Mouse (Mus musculus): ENCODE measurements around the gene Phactr3. TPM values are rescaled to one million over a fixed set of nuclear protein-coding genes. Genes with fewer than 3 reads are reported as not detected.

Gene Phactr3
- polyA plus RNA-seq, 1 experiment: not detected

DNA sequence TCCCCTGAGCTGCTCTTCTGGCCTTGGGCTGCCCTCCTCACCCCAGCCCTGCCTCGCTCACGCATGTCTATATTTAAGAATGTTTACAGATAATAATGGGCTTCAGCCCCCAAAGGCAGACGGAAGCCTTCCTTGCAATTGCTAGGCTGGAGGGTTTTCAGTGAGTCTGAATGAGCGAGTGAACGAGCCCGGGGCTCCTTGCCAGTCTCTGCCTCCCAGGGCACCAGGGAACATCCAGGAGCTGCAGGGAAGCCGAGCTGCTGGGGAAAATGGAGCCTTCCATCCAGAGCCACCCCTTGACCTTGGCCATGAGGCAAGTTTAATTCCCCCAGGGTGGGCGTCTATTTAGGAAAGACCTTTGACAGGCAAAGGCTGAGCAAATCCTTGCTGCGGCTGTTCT is 74.1 kb downstream of the Phactr3 start:
- no peak overlapping the region for H3K4me3 ChIP-seq (replicated peaks; ENCODE audit: control insufficient read depth, low read depth, low read length)
- H3K27ac ChIP-seq (ENCODE audit: control insufficient read depth, insufficient read depth, low read depth, low read length, poor library complexity): no peak overlapping the region
- TF ChIP-seq POLR2A (IDR thresholded peaks at IDR 0.05; ENCODE audit: borderline replicate concordance, control insufficient read depth, low read depth, low read length) (no peak), CTCF (IDR thresholded peaks at IDR 0.05; ENCODE audit: control insufficient read depth, insufficient read depth, low read length) (no peak)
- no peaks in the 10 kb centered on the region for H3K4me1 ChIP-seq (ENCODE audit: control insufficient read depth, insufficient read depth, low read length)
- 78% methylated on average over 9 of the region's 9 CpGs for WGBS

DNA sequence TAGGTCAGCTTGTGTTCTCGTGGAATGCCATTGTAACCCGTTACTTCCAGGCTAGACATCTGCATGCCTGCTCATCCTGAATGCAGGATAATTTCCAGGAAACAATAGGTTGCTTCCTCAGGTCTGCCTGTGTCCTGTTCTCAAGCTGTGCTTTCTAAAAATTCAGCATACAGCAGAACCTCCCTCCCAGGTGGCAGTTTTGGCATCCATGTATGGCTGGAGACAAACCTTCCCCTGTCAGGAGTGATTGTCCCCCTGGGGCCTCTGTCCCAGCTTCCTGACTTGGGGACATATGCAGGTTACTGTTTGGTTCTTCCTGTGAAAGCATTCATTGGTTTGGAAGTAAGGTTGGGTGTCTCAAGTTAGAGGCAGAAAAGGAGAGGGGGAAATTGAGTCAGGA is 74.7 kb downstream of the Phactr3 start:
- 66% methylated on average over 2 of the region's 2 CpGs for WGBS
- Histone ChIP-seq H3K4me3 (replicated peaks; ENCODE audit: control insufficient read depth, low read depth, low read length) (no peak overlapping the region), H3K27ac (ENCODE audit: control insufficient read depth, insufficient read depth, low read depth, low read length, poor library complexity) (no peak overlapping the region), H3K4me1 (ENCODE audit: control insufficient read depth, insufficient read depth, low read length) (no peaks in the 10 kb centered on the region)
- no peak for TF ChIP-seq CTCF (IDR thresholded peaks at IDR 0.05; ENCODE audit: control insufficient read depth, insufficient read depth, low read length)
- TF ChIP-seq POLR2A (IDR thresholded peaks at IDR 0.05; ENCODE audit: borderline replicate concordance, control insufficient read depth, low read depth, low read length): no peak

DNA sequence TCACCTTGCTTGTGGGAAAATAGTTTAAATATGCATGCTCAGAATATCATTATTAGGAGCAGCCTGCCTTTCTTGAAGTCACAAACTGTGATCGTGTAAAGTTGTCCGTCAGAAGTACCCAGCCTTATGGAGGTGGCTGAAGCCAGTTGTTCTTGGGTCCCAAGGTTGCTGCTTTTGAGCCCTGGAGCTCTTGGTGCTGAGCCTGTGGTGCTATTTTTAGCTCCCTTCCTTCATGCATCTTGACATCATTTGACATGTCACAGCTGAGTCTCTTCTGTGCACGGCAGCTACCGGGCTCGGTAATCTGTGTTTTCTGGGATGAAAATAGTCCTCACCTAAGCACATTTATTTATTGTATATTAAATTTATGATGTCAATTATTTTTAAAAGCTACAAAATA is 76.1 kb downstream of the Phactr3 start:
- H3K4me1 ChIP-seq (ENCODE audit: control insufficient read depth, insufficient read depth, low read length): no peaks in the 10 kb centered on the region
- H3K27ac ChIP-seq (ENCODE audit: control insufficient read depth, insufficient read depth, low read depth, low read length, poor library complexity): no peak overlapping the region
- WGBS: 66% methylated on average over 5 of the region's 5 CpGs
- H3K4me3 ChIP-seq (replicated peaks; ENCODE audit: control insufficient read depth, low read depth, low read length): no peak overlapping the region
- TF ChIP-seq CTCF (IDR thresholded peaks at IDR 0.05; ENCODE audit: control insufficient read depth, insufficient read depth, low read length) (no peak), POLR2A (IDR thresholded peaks at IDR 0.05; ENCODE audit: borderline replicate concordance, control insufficient read depth, low read depth, low read length) (no peak)

DNA sequence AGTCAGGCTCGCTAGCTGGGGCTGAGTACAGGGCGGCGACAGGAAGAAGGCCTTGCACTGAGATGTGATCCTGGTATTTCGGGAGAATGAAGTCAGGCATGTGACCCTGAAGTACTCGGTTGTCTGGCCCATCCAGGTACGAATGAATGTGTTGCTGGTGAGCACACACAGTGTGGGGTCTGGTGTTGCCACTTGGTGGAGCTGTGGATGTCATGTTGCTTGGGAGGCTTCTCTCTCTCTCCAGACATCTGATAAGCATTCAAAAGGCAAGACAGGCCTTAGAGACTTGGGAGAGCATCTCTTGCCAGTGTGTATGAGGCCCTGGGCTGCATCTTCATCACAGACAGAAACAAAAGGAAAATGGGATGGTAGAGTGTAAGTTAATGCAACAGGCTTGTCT is 77.3 kb downstream of the Phactr3 start:
- Histone ChIP-seq H3K4me1 (ENCODE audit: control insufficient read depth, insufficient read depth, low read length) (no peaks in the 10 kb centered on the region), H3K4me3 (replicated peaks; ENCODE audit: control insufficient read depth, low read depth, low read length) (no peak overlapping the region), H3K27ac (ENCODE audit: control insufficient read depth, insufficient read depth, low read depth, low read length, poor library complexity) (no peak overlapping the region)
- TF ChIP-seq CTCF (IDR thresholded peaks at IDR 0.05; ENCODE audit: control insufficient read depth, insufficient read depth, low read length): no peak
- TF ChIP-seq POLR2A (IDR thresholded peaks at IDR 0.05; ENCODE audit: borderline replicate concordance, control insufficient read depth, low read depth, low read length): no peak
- WGBS: 81% methylated on average over 6 of the region's 6 CpGs

DNA sequence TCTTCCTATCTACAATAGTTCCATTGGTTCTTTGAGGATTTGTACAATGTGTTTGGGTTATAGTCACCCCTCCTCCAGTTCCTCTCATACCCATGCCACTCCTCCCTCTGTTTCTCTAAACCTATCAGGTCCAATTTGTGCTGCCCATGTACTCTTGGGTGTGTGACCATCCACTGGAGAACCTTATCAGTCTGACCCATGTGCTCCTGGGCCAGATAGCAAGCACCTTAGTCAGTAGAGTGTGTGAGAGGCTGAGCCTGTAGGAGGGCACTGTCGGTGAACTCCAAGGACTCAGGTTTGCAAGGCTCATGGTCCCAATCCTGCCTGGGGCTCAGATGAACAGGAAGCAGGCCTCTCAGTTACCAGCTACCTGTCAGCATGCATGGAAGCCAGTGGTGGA is 78.8 kb downstream of the Phactr3 start:
- H3K4me1 ChIP-seq (ENCODE audit: control insufficient read depth, insufficient read depth, low read length): no peaks in the 10 kb centered on the region
- H3K27ac ChIP-seq (ENCODE audit: control insufficient read depth, insufficient read depth, low read depth, low read length, poor library complexity): no peak overlapping the region
- WGBS: 11% methylated on average over 1 of the region's 1 CpGs

GRCm38 (mm10) chr2:178204455-178204854 is 85.7 kb downstream of the Phactr3 start:
- no peak for TF ChIP-seq POLR2A (IDR thresholded peaks at IDR 0.05; ENCODE audit: borderline replicate concordance, control insufficient read depth, low read depth, low read length)
- TF ChIP-seq CTCF (IDR thresholded peaks at IDR 0.05; ENCODE audit: control insufficient read depth, insufficient read depth, low read length): no peak
- H3K4me3 ChIP-seq (replicated peaks; ENCODE audit: control insufficient read depth, low read depth, low read length): no peak overlapping the region
- 75% methylated on average over 10 of the region's 10 CpGs for WGBS
- no peaks in the 10 kb centered on the region for H3K4me1 ChIP-seq (ENCODE audit: control insufficient read depth, insufficient read depth, low read length)
- no peak overlapping the region for H3K27ac ChIP-seq (ENCODE audit: control insufficient read depth, insufficient read depth, low read depth, low read length, poor library complexity)

More for the DNA sequence above, 78.8 kb downstream of the Phactr3 start:
- TF ChIP-seq CTCF (IDR thresholded peaks at IDR 0.05; ENCODE audit: control insufficient read depth, insufficient read depth, low read length): no peak
- H3K4me3 ChIP-seq (replicated peaks; ENCODE audit: control insufficient read depth, low read depth, low read length): no peak overlapping the region

- Histone ChIP-seq H3K4me1 (ENCODE audit: control insufficient read depth, insufficient read depth, low read length) (no peaks in the 10 kb centered on the region), H3K4me3 (replicated peaks; ENCODE audit: control insufficient read depth, low read depth, low read length) (no peak overlapping the region), H3K27ac (ENCODE audit: control insufficient read depth, insufficient read depth, low read depth, low read length, poor library complexity) (no peak overlapping the region)
- no peak for TF ChIP-seq CTCF (IDR thresholded peaks at IDR 0.05; ENCODE audit: control insufficient read depth, insufficient read depth, low read length)
- no peak for TF ChIP-seq POLR2A (IDR thresholded peaks at IDR 0.05; ENCODE audit: borderline replicate concordance, control insufficient read depth, low read depth, low read length)
- WGBS: 77% methylated on average over 5 of the region's 5 CpGs
These were observed 89.4 kb downstream of the Phactr3 start for GRCm38 (mm10) chr2:178208186-178208600.

DNA sequence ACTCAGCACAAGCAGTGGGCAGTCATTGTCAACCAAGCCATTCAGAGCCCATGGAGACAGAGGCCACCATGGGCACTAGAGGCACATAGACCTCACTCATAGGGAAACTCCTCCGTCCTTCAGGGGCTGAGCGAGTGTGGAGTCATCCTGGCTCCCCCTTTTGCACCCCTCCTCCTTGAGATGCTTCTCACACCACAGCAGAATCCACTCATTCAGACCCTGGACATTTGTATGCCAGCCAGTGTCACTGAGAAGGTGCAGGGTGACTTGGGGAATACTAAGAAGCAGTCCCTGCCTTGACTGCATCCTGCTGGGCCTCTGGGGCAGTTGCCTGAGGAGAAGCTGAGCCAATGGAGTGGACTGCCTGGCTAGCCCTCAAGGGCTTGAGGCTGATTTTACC is 95.1 kb downstream of the Phactr3 start:
- no peak overlapping the region for H3K4me3 ChIP-seq (replicated peaks; ENCODE audit: control insufficient read depth, low read depth, low read length)
- no peak overlapping the region for H3K27ac ChIP-seq (ENCODE audit: control insufficient read depth, insufficient read depth, low read depth, low read length, poor library complexity)
- H3K4me1 ChIP-seq (ENCODE audit: control insufficient read depth, insufficient read depth, low read length): no peaks in the 10 kb centered on the region
- TF ChIP-seq CTCF (IDR thresholded peaks at IDR 0.05; ENCODE audit: control insufficient read depth, insufficient read depth, low read length): no peak
- TF ChIP-seq POLR2A (IDR thresholded peaks at IDR 0.05; ENCODE audit: borderline replicate concordance, control insufficient read depth, low read depth, low read length): no peak
- 80% methylated on average over 2 of the region's 2 CpGs for WGBS

- no peak for TF ChIP-seq POLR2A (IDR thresholded peaks at IDR 0.05; ENCODE audit: borderline replicate concordance, control insufficient read depth, low read depth, low read length)
- no peak for TF ChIP-seq CTCF (IDR thresholded peaks at IDR 0.05; ENCODE audit: control insufficient read depth, insufficient read depth, low read length)
- Histone ChIP-seq H3K4me3 (replicated peaks; ENCODE audit: control insufficient read depth, low read depth, low read length) (no peak overlapping the region), H3K27ac (ENCODE audit: control insufficient read depth, insufficient read depth, low read depth, low read length, poor library complexity) (no peak overlapping the region), H3K4me1 (ENCODE audit: control insufficient read depth, insufficient read depth, low read length) (no peaks in the 10 kb centered on the region)
- 75% methylated on average over 1 of the region's 1 CpGs for WGBS
These were observed 95.8 kb downstream of the Phactr3 start for GRCm38 (mm10) chr2:178214531-178214930.
